Mouse (Mus musculus): Measurements from ENCODE around the gene Dynlt1f. TPM values are rescaled to one million over a fixed set of nuclear protein-coding genes. Genes with fewer than 3 reads are reported as not detected.

The Dynlt1f gene
- polyA plus RNA-seq, 1 experiment, result 29.3 TPM

Other genes with a start within 250 kb of the Dynlt1f start
- 116 and 147 TPM in 2 replicates for gene Dynlt1b, start 225.8 kb downstream of the Dynlt1f start, polyA plus RNA-seq (2012; rRNA removed)
- gene Dynlt1c, start 54.2 kb downstream of the Dynlt1f start, polyA plus RNA-seq (2012; rRNA removed), result 17.3 and 23.3 TPM in 2 replicates
- gene Sytl3, start 3.2 kb upstream of the Dynlt1f start, polyA plus RNA-seq (2012; rRNA removed), result 0.04 and 0.30 TPM in 2 replicates
- 49.8 and 53.9 TPM in 2 replicates for gene Ezr, start 126.9 kb upstream of the Dynlt1f start, polyA plus RNA-seq (2012; rRNA removed)